Mouse (Mus musculus): ENCODE measurements around the gene Ptprd. TPM values are rescaled to one million over a fixed set of nuclear protein-coding genes. Genes with fewer than 3 reads are reported as not detected.
"Not testable (repeated sequence)": the region's sequence is repeated elsewhere in the genome, so short reads cannot be mapped to it uniquely, and the experiment has no call there.

The Ptprd gene
- polyA plus RNA-seq, 1 experiment: 5.7 TPM

GRCm38 (mm10) chr4:77889489-77889888, 322.3 kb downstream of the Ptprd start:
- no peak for DNase-seq (ENCODE audit: low spot score)

- DNase-seq (ENCODE audit: low spot score): no peak
Observed at GRCm38 (mm10) chr4:77880213-77880612, 331.5 kb downstream of the Ptprd start.

GRCm38 (mm10) chr4:77861269-77861668, 350.5 kb downstream of the Ptprd start:
- no peak for DNase-seq (ENCODE audit: low spot score)

GRCm38 (mm10) chr4:77797391-77797790, 414.4 kb downstream of the Ptprd start:
- DNase-seq (ENCODE audit: low spot score): not testable (repeated sequence)

- DNase-seq (ENCODE audit: low spot score): no peak
Observed at GRCm38 (mm10) chr4:77777237-77777636, 434.5 kb downstream of the Ptprd start.

GRCm38 (mm10) chr4:77763790-77764189, 448.0 kb downstream of the Ptprd start:
- DNase-seq (ENCODE audit: low spot score): no peak

- DNase-seq (ENCODE audit: low spot score): no peak
Observed at GRCm38 (mm10) chr4:77743391-77743790, 468.4 kb downstream of the Ptprd start.

- no peak for DNase-seq (ENCODE audit: low spot score)
Observed at GRCm38 (mm10) chr4:77721908-77722307, 489.9 kb downstream of the Ptprd start.

GRCm38 (mm10) chr4:77717792-77718191, 494.0 kb downstream of the Ptprd start:
- no peak for DNase-seq (ENCODE audit: low spot score)

- no peak for DNase-seq (ENCODE audit: low spot score)
Observed at GRCm38 (mm10) chr4:77710231-77710630, 501.5 kb downstream of the Ptprd start.

GRCm38 (mm10) chr4:77698294-77698693, 513.5 kb downstream of the Ptprd start:
- no peak for DNase-seq (ENCODE audit: low spot score)

- DNase-seq (ENCODE audit: low spot score): no peak
Observed at GRCm38 (mm10) chr4:77675798-77676197, 536.0 kb downstream of the Ptprd start.

GRCm38 (mm10) chr4:77664761-77665160, 547.0 kb downstream of the Ptprd start:
- no peak for DNase-seq (ENCODE audit: low spot score)

- DNase-seq (ENCODE audit: low spot score): no peak
Observed at GRCm38 (mm10) chr4:77662309-77662708, 549.5 kb downstream of the Ptprd start.

- no peak for DNase-seq (ENCODE audit: low spot score)
Observed at GRCm38 (mm10) chr4:77655669-77656068, 556.1 kb downstream of the Ptprd start.

GRCm38 (mm10) chr4:77649615-77650325, 562.0 kb downstream of the Ptprd start:
- DNase-seq (ENCODE audit: low spot score): no peak

- DNase-seq (ENCODE audit: low spot score): no peak
Observed at GRCm38 (mm10) chr4:77648911-77649310, 562.9 kb downstream of the Ptprd start.

- DNase-seq (ENCODE audit: low spot score): no peak
Observed at GRCm38 (mm10) chr4:77647451-77648137, 564.2 kb downstream of the Ptprd start.

- DNase-seq (ENCODE audit: low spot score): no peak
Observed at GRCm38 (mm10) chr4:77644435-77644834, 567.3 kb downstream of the Ptprd start.

- no peak for DNase-seq (ENCODE audit: low spot score)
Observed at GRCm38 (mm10) chr4:77640022-77640421, 571.7 kb downstream of the Ptprd start.

GRCm38 (mm10) chr4:77613129-77613528, 598.6 kb downstream of the Ptprd start:
- no peak for DNase-seq (ENCODE audit: low spot score)

GRCm38 (mm10) chr4:77586624-77587023, 625.1 kb downstream of the Ptprd start:
- DNase-seq (ENCODE audit: low spot score): no peak

- DNase-seq (ENCODE audit: low spot score): no peak
Observed at GRCm38 (mm10) chr4:77586222-77586621, 625.5 kb downstream of the Ptprd start.

All from urinary bladder, adult 2 months (tissue).